Mouse (Mus musculus): ENCODE measurements around the gene Ctnnd2.

DNA sequence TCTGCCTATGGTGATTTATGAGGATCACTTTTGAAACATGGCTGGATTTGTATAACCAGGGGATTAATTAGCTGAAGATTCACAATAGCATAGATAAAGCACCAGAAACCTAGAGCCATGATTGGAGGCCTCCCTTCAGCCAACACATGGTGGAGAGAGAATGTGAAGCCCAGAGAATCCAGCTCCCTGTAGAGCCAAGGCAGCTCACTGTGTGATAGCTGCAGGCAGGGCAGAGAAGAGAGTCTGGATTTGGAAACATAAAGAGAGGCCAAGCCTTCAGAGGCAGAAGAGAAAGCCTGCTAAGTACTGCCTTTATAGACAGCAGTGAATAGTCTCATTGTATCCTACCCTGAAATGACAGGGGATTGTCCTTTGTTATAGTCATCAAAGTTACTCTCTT lies 340.7 kb downstream of the Ctnnd2 start:
- TF ChIP-seq FLI1 (IDR thresholded peaks at IDR 0.05; ENCODE audit: low read length) = no peak
- no peak for TF ChIP-seq GATA1 (IDR thresholded peaks at IDR 0.05; ENCODE audit: borderline replicate concordance, low read length)
